Mouse (Mus musculus): ENCODE data around the gene Hid1. TPM values are rescaled to one million over a fixed set of nuclear protein-coding genes. Genes with fewer than 3 reads are reported as not detected.

Gene Hid1
- polyA plus RNA-seq, 1 experiment = not detected

DNA sequence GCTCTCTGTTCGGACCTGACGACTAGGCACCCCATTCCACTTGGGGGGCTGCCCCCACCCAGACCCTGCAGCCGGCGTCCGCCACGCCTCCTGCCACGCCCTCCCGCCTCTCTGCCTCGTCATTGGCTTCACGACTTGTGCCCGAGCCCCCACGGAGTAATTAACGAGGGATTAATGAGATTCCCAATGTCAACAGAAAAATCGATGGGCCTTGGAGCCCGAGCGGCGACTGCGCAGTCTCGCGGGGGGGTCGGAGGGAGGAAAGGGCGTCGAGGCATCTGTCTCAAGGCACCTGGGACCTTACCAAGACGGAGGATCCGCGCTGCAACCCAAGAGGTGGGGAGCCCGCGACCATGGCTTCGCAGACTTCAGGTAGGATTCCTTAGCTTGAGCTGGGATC lies 33.0 kb downstream of the Hid1 start, which contains the start of gene Otop3:
TSS of gene Otop3 (plus strand) at position 201 of the 400 bp plus-strand sequence.
- 5% methylated on average over 29 of the region's 29 CpGs for WGBS
- TF ChIP-seq CTCF (IDR thresholded peaks at IDR 0.05; ENCODE audit: insufficient read depth, low read depth, low read length) (no peak), POLR2A (IDR thresholded peaks at IDR 0.05; ENCODE audit: insufficient read depth, low read depth, low read length) (no peak)
- H3K27ac ChIP-seq (ENCODE audit: insufficient read depth, low read depth, low read length) = no peak within 1 kb of the TSS
- peaks cover 13% of the 10 kb centered on the region for H3K4me1 ChIP-seq (ENCODE audit: control insufficient read depth, insufficient read depth, low read length)
- no peak within 1 kb of the TSS; the same call in 1 of the 2 replicates for H3K4me3 ChIP-seq (ENCODE audit: insufficient read depth, low read depth, low read length)

- 74% methylated on average over 15 of the region's 15 CpGs for WGBS
- 0 out of 2 replicates have a peak, but pooled peaks have one; percentile 12 for TF ChIP-seq CTCF (IDR thresholded peaks at IDR 0.05; ENCODE audit: insufficient read depth, low read depth, low read length)
- no peak for TF ChIP-seq POLR2A (IDR thresholded peaks at IDR 0.05; ENCODE audit: insufficient read depth, low read depth, low read length)
- Histone ChIP-seq H3K27ac (ENCODE audit: insufficient read depth, low read depth, low read length) (no peak overlapping the region), H3K4me3 (ENCODE audit: insufficient read depth, low read depth, low read length) (no peak overlapping the region), H3K4me1 (ENCODE audit: control insufficient read depth, insufficient read depth, low read length) (peaks cover 6% of the 10 kb centered on the region)
Measured at GRCm38 (mm10) chr11:115329339-115329738, 38.2 kb downstream of the Hid1 start.

DNA sequence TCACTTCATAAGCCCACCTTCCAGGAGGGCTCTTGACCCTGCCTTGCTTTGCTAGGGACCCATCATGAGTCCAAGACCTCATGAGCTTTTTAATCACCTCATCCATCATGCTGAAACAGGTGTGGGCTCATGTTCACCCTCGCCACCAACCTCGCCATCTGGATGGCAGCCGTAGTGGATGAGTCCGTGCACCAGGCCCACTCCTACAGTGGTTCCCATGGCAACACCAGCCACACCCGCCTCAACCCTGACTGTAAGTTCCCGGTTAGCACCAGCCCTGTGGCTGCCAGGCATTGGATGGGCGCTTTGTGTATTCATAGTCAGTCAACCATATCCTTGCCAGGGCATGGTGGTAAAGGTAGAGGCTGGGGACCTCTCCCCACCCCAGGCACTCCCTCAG lies 40.8 kb downstream of the Hid1 start:
- TF ChIP-seq CTCF (IDR thresholded peaks at IDR 0.05; ENCODE audit: insufficient read depth, low read depth, low read length) (no peak), POLR2A (IDR thresholded peaks at IDR 0.05; ENCODE audit: insufficient read depth, low read depth, low read length) (no peak)
- 63% methylated on average over 7 of the region's 7 CpGs for WGBS
- Histone ChIP-seq H3K27ac (ENCODE audit: insufficient read depth, low read depth, low read length) (no peak overlapping the region), H3K4me3 (ENCODE audit: insufficient read depth, low read depth, low read length) (no peak overlapping the region), H3K4me1 (ENCODE audit: control insufficient read depth, insufficient read depth, low read length) (peaks cover 17% of the 10 kb centered on the region)

DNA sequence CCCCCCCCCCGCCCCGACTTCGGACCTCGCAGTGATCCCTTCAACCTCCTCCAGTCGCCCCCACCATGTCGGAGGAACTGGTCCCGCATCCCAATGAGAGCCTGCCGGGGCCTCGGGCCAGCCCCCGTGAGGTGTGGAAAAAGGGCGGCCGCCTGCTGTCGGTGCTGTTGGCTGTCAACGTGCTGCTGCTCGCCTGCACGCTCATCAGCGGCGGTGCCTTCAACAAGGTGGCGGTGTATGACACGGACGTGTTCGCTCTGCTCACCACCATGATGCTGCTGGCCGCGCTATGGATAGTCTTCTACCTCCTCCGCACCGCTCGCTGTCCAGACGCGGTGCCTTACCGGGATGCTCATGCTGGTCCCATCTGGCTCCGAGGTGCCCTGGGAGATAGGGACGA lies 44.2 kb downstream of the Hid1 start:
- 18% methylated on average over 32 of the region's 32 CpGs for WGBS
- no peak overlapping the region for H3K4me3 ChIP-seq (ENCODE audit: insufficient read depth, low read depth, low read length)

GRCm38 (mm10) chr11:115321906-115322693 lies 45.5 kb downstream of the Hid1 start, which contains the start of gene Ush1g:
Ush1g (minus strand) TSS chr11:115322041.
- WGBS = 6% methylated on average over 35 of the region's 35 CpGs
- Histone ChIP-seq H3K4me1 (ENCODE audit: control insufficient read depth, insufficient read depth, low read length) (peaks cover 32% of the 10 kb centered on the region), H3K27ac (ENCODE audit: insufficient read depth, low read depth, low read length) (no peak within 1 kb of the TSS), H3K4me3 (ENCODE audit: insufficient read depth, low read depth, low read length) (peak within 1 kb of the TSS; percentile 10; the same call in 1 of the 2 replicates)
- TF ChIP-seq CTCF (IDR thresholded peaks at IDR 0.05; ENCODE audit: insufficient read depth, low read depth, low read length) (peak; percentile 88), POLR2A (IDR thresholded peaks at IDR 0.05; ENCODE audit: insufficient read depth, low read depth, low read length) (no peak)

More for the DNA sequence above, 44.2 kb downstream of the Hid1 start:
- Histone ChIP-seq H3K27ac (ENCODE audit: insufficient read depth, low read depth, low read length) (no peak overlapping the region), H3K4me1 (ENCODE audit: control insufficient read depth, insufficient read depth, low read length) (peaks cover 25% of the 10 kb centered on the region)
- TF ChIP-seq CTCF (IDR thresholded peaks at IDR 0.05; ENCODE audit: insufficient read depth, low read depth, low read length) (no peak), POLR2A (IDR thresholded peaks at IDR 0.05; ENCODE audit: insufficient read depth, low read depth, low read length) (no peak)

GRCm38 (mm10) chr11:115319704-115320383 lies 47.7 kb downstream of the Hid1 start:
- TF ChIP-seq CTCF (IDR thresholded peaks at IDR 0.05; ENCODE audit: insufficient read depth, low read depth, low read length) = no peak
- no peak for TF ChIP-seq POLR2A (IDR thresholded peaks at IDR 0.05; ENCODE audit: insufficient read depth, low read depth, low read length)
- Histone ChIP-seq H3K4me1 (ENCODE audit: control insufficient read depth, insufficient read depth, low read length) (peaks cover 27% of the 10 kb centered on the region), H3K4me3 (ENCODE audit: insufficient read depth, low read depth, low read length) (no peak overlapping the region), H3K27ac (ENCODE audit: insufficient read depth, low read depth, low read length) (no peak overlapping the region)
- WGBS = 50% methylated on average over 18 of the region's 18 CpGs

DNA sequence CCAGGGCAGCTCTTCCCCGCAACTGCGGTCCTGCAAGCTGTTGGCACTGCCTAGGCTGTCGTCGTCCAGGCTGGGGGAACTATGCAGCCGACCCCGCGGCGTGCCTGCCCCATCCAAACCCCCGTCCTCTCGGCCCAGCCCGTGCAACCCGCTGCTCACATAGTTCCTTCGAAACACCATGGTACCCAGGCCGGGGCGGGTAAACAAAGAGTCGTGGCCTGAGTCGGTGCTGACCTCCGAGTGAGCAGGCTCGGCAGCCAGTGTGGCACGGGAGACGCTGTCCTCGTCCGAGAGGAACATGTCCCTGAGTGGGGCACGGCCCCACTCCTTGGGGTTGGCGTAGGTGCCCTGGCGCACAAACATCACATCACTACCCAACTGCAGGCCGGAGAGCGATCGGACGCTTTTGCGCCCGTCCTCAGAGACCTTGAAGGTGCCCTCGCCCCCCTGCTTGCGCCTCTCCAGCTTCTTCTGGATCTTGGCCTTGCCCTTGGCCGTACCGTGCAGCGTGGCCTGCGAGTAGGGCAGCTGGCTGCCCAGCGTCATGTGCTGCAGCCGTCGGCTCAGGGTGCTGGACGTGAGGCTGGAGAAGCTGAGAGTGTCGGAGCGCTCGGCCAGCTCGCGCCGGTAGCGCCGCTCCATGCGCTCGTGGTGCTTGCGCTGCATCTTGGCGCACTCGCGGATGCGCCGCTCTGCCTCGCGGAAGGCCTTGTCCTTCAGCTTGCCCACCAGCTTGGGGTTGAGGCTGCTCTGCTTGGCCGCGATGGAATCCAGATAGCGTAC lies 49.1 kb downstream of the Hid1 start:
- no peak overlapping the region for H3K27ac ChIP-seq (ENCODE audit: insufficient read depth, low read depth, low read length)
- peaks cover 25% of the 10 kb centered on the region for H3K4me1 ChIP-seq (ENCODE audit: control insufficient read depth, insufficient read depth, low read length)
- 15% methylated on average over 63 of the region's 63 CpGs for WGBS
- H3K4me3 ChIP-seq (ENCODE audit: insufficient read depth, low read depth, low read length) = peak overlapping the region; percentile 10; the same call in 1 of the 2 replicates
- TF ChIP-seq CTCF (IDR thresholded peaks at IDR 0.05; ENCODE audit: insufficient read depth, low read depth, low read length) = no peak
- TF ChIP-seq POLR2A (IDR thresholded peaks at IDR 0.05; ENCODE audit: insufficient read depth, low read depth, low read length) = no peak

DNA sequence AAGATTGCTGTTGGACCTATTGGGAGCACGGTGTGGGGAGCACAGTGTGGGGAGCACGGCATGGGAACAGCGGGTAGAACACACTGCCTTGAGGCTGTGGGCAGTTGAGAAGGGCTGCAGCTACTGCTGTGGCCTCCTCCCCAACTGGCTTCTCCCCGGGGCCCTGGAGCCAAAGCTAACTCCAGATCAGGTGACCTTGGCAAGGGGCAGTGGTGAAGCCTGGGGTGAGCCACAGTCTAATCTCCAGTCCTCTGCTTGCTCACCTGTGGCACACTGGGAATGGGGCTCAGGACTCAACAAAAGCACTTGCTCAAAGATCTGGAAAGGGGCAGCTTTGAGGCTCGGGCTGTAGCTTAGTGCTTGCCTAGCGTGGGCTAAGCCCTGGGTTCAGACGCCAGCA lies 50.4 kb downstream of the Hid1 start:
- H3K27ac ChIP-seq (ENCODE audit: insufficient read depth, low read depth, low read length) = no peak overlapping the region
- H3K4me3 ChIP-seq (ENCODE audit: insufficient read depth, low read depth, low read length) = no peak overlapping the region
- WGBS = 72% methylated on average over 7 of the region's 7 CpGs
- H3K4me1 ChIP-seq (ENCODE audit: control insufficient read depth, insufficient read depth, low read length) = peaks cover 19% of the 10 kb centered on the region
- TF ChIP-seq POLR2A (IDR thresholded peaks at IDR 0.05; ENCODE audit: insufficient read depth, low read depth, low read length) = no peak
- TF ChIP-seq CTCF (IDR thresholded peaks at IDR 0.05; ENCODE audit: insufficient read depth, low read depth, low read length) = no peak
